Mouse (Mus musculus) heart, postnatal 10 days (tissue): ENCODE data around the gene Adgrb3. TPM values are rescaled to one million over a fixed set of nuclear protein-coding genes. Genes with fewer than 3 reads are reported as not detected.

Experiments used
- DNase-seq, 2 experiments: peaks; one replicate each; pipeline ENCODE4 v3.0.0; 2021
- intact Hi-C: fragments of 180-260 bp; cut with DNase I; formaldehyde crosslinking; loops from one replicate; pipeline ENCODE4 v1.15.1; 2025
- total RNA-seq, 2 experiments: library from RNA; stranded (reverse); gene quantifications; 2 replicates each; pipeline ENCODE4 v1.2.3; 2021

Gene Adgrb3
- total RNA-seq, 2 experiments from 2014 or later: 0.12 TPM; not detected in 1

- intact Hi-C loops: no loop called here
These were observed 663.3 kb downstream of the Adgrb3 start for GRCm38 (mm10) chr1:25166036-25166796.

GRCm38 (mm10) chr1:25163561-25163960 is 665.9 kb downstream of the Adgrb3 start:
- no peak for DNase-seq
- intact Hi-C loops: no loop called here

More at GRCm38 (mm10) chr1:25166036-25166796, 663.3 kb downstream of the Adgrb3 start:
- no peak for DNase-seq

- intact Hi-C loops: no loop called here
- peak in 1 of 2 experiments; percentile 0 for DNase-seq
These were observed 683.3 kb downstream of the Adgrb3 start for GRCm38 (mm10) chr1:25146206-25146605.

GRCm38 (mm10) chr1:25132150-25132824 is 697.2 kb downstream of the Adgrb3 start:
- DNase-seq: no peak
- intact Hi-C loops: no loop called here

- no peak for DNase-seq
- intact Hi-C loops: no loop called here
These were observed 714.0 kb downstream of the Adgrb3 start for GRCm38 (mm10) chr1:25115512-25115911.

GRCm38 (mm10) chr1:25107500-25108101 is 721.9 kb downstream of the Adgrb3 start:
- no peak for DNase-seq
- intact Hi-C loops: no loop called here

GRCm38 (mm10) chr1:25106679-25107078 is 722.8 kb downstream of the Adgrb3 start:
- no peak for DNase-seq
- intact Hi-C loops: no loop called here

GRCm38 (mm10) chr1:25105367-25105766 is 724.1 kb downstream of the Adgrb3 start:
- intact Hi-C loops: no loop called here
- DNase-seq: peak; percentile 85 to 86

GRCm38 (mm10) chr1:25088010-25088719 is 741.3 kb downstream of the Adgrb3 start:
- intact Hi-C loops: no loop called here
- no peak for DNase-seq

- intact Hi-C loops: no loop called here
- DNase-seq: no peak
These were observed 743.7 kb downstream of the Adgrb3 start for GRCm38 (mm10) chr1:25085616-25086372.

- intact Hi-C loops: no loop called here
- DNase-seq: no peak
These were observed 747.1 kb downstream of the Adgrb3 start for GRCm38 (mm10) chr1:25082377-25082776.

GRCm38 (mm10) chr1:25081265-25081849 is 748.1 kb downstream of the Adgrb3 start:
- DNase-seq: no peak
- intact Hi-C loops: no loop called here

GRCm38 (mm10) chr1:25079395-25079794 is 750.1 kb downstream of the Adgrb3 start:
- no peak for DNase-seq
- intact Hi-C loops: no loop called here

GRCm38 (mm10) chr1:25075952-25076351 is 753.6 kb downstream of the Adgrb3 start:
- no peak for DNase-seq
- intact Hi-C loops: no loop called here

- DNase-seq: no peak
- intact Hi-C loops: no loop called here
These were observed 765.5 kb downstream of the Adgrb3 start for GRCm38 (mm10) chr1:25063964-25064363.

GRCm38 (mm10) chr1:25060935-25061334 is 768.6 kb downstream of the Adgrb3 start:
- intact Hi-C loops: no loop called here
- DNase-seq: no peak

GRCm38 (mm10) chr1:25060191-25060590 is 769.3 kb downstream of the Adgrb3 start:
- intact Hi-C loops: no loop called here
- no peak for DNase-seq

GRCm38 (mm10) chr1:25057656-25058055 is 771.9 kb downstream of the Adgrb3 start:
- intact Hi-C loops: no loop called here
- DNase-seq: peak; percentile 16 to 32

GRCm38 (mm10) chr1:25057212-25057611 is 772.3 kb downstream of the Adgrb3 start:
- intact Hi-C loops: no loop called here
- no peak for DNase-seq

- intact Hi-C loops: no loop called here
These were observed 787.4 kb downstream of the Adgrb3 start for GRCm38 (mm10) chr1:25042091-25042490.

More at GRCm38 (mm10) chr1:25042091-25042490, 787.4 kb downstream of the Adgrb3 start:
- no peak for DNase-seq
